Mouse (Mus musculus): ENCODE measurements around the gene Zfp668. TPM values are rescaled to one million over a fixed set of nuclear protein-coding genes. Genes with fewer than 3 reads are reported as not detected.
A peak's percentile ranks its signal among the peaks of the same experiment; 100 is the strongest.

Gene Zfp668
- polyA plus RNA-seq, 1 experiment from 2014 or later = 6.5 TPM

DNA sequence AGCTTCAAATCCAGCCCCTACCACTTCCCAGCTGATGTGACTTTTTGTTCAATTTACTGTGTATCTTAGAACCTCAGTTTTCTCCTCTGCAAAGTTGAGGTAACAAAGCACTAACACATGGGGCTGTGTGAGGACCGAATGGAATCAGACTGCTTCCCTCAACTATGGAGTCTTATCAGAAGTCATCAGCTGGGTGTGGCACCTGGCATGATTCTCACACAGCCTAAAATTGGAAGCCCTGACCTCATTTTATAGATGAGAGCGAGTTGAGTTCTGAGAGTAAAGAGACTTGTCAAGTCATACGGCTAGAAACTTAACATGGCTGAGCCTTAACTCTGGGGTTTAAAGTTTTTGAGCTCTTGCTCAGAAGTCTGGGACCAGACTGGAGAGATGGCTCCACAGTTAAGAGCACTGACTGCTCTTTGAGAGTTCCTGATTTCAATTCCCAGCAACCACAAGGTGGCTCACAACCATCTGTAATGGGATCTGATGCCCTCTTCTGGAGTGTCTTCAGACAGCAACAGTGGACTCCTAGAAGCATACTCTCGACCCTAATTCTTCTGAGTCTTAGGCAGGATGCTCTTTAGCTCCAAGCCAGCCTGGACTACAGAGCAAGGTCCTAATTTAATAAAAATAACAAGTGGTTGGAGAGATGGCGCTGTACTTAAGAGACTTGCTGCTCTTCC lies 6.3 kb downstream of the Zfp668 start:
- WGBS = 75% methylated on average over 5 of the region's 5 CpGs
- no peaks in the 10 kb centered on the region for H3K27me3 ChIP-seq (ENCODE audit: control insufficient read depth, insufficient read depth, low read length)
- DNase-seq (ENCODE audit: low spot score) = no peak

DNA sequence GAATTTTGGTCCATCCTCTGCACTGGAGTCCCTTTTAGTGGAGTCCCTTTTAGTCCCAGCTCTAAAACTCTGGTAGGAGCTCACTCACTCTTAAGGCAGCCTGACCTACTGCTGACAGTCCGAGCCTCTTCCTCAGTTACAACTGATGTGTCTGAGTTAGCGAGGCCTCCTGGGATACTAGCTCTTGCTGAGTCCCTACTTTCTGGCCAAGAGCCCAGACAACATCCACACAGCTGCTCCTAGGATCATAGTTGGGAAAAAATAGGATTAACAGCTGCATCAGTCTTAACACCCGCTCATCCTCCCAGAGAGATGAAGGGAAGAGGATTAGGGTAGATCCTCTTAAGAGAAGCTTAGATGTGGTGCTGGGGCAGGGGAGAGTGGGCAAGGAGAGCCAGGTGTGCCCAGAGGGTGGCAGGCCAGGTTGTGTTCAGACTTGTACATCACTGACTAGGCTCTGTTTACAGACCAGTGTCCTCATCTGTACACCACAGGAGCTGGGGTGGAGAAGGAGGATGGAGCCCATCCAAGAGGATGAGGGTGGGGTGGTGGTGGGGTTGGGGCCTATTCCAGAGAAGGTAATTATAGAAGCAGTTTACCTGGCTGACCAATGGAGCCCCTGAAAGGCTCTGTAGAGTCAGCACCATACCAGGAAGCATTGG lies 7.3 kb downstream of the Zfp668 start:
- Histone ChIP-seq H3K9me3 (ENCODE audit: control insufficient read depth, low read length) (no peaks in the 10 kb centered on the region), H3K27me3 (ENCODE audit: control insufficient read depth, insufficient read depth, low read length) (no peaks in the 10 kb centered on the region), H3K4me2 (replicated peaks; ENCODE audit: low read depth) (no peak overlapping the region), H3K36me3 (ENCODE audit: control insufficient read depth, insufficient read depth, low read length) (peaks cover 5% of the 10 kb centered on the region), H3K4me1 (replicated peaks; ENCODE audit: control insufficient read depth, insufficient read depth) (0 out of 2 replicates have a peak, but pooled peaks cover 3% of the 10 kb centered on the region), H3K4me3 (ENCODE audit: low read depth, low read length) (no peak overlapping the region), H3K27ac (replicated peaks) (0 out of 2 replicates have a peak overlapping the region, but pooled peaks have one; percentile 30), H3K9ac (ENCODE audit: low read length) (peak overlapping the region; percentile 35; the same call in 1 of the 2 replicates)
- DNase-seq (ENCODE audit: low spot score) (no peak), ATAC-seq (ENCODE audit: low FRiP score, low TSS enrichment) (peak; percentile 24)
- no peak for TF ChIP-seq EP300 (optimal IDR thresholded peaks at IDR 0.05)
- WGBS = 32% methylated on average over 3 of the region's 3 CpGs

More for the DNA sequence above, 6.3 kb downstream of the Zfp668 start:
- H3K4me1 ChIP-seq (replicated peaks; ENCODE audit: control insufficient read depth, insufficient read depth) = 0 out of 2 replicates have a peak, but pooled peaks cover 3% of the 10 kb centered on the region
- no peak overlapping the region for H3K27ac ChIP-seq (replicated peaks)
- ATAC-seq (ENCODE audit: low FRiP score, low TSS enrichment) = no peak
- H3K9ac ChIP-seq (ENCODE audit: low read length) = no peak overlapping the region
- TF ChIP-seq CTCF (IDR thresholded peaks at IDR 0.05; ENCODE audit: low read depth) = peak; percentile 62
- TF ChIP-seq EP300 (optimal IDR thresholded peaks at IDR 0.05) = no peak
- peaks cover 5% of the 10 kb centered on the region for H3K36me3 ChIP-seq (ENCODE audit: control insufficient read depth, insufficient read depth, low read length)
- no peaks in the 10 kb centered on the region for H3K9me3 ChIP-seq (ENCODE audit: control insufficient read depth, low read length)
- no peak overlapping the region for H3K4me3 ChIP-seq (ENCODE audit: low read depth, low read length)
- no peak overlapping the region for H3K4me2 ChIP-seq (replicated peaks; ENCODE audit: low read depth)

DNA sequence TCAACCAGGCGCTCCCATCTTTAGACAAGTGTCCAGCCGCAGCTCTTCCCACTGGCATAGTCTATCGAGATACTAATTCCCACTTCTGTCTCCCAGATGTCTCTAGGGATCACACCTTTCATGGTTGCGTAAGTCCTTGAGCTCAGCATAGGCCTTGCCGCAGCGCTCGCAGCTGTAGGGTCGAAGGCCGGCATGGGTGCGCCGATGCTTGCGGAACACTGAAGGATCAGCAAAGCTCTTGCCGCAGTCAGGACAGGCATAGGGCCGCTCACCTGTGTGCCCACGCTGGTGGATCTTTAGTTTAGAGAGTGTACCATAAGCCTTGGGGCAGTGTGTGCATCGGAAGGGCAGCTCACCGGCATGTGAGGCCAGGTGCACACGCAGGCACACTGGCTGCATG lies 9.0 kb downstream of the Zfp668 start:
- Histone ChIP-seq H3K36me3 (ENCODE audit: control insufficient read depth, insufficient read depth, low read length) (peaks cover 5% of the 10 kb centered on the region), H3K4me2 (replicated peaks; ENCODE audit: low read depth) (no peak overlapping the region), H3K27me3 (ENCODE audit: control insufficient read depth, insufficient read depth, low read length) (no peaks in the 10 kb centered on the region), H3K4me3 (ENCODE audit: low read depth, low read length) (no peak overlapping the region), H3K27ac (replicated peaks) (no peak overlapping the region), H3K4me1 (replicated peaks; ENCODE audit: control insufficient read depth, insufficient read depth) (0 out of 2 replicates have a peak, but pooled peaks cover 3% of the 10 kb centered on the region), H3K9ac (ENCODE audit: low read length) (no peak overlapping the region), H3K9me3 (ENCODE audit: control insufficient read depth, low read length) (no peaks in the 10 kb centered on the region)
- no peak for DNase-seq (ENCODE audit: low spot score)
- WGBS = 97% methylated on average over 18 of the region's 18 CpGs
- TF ChIP-seq CTCF (IDR thresholded peaks at IDR 0.05; ENCODE audit: low read depth) (no peak), EP300 (optimal IDR thresholded peaks at IDR 0.05) (no peak)
- no peak for ATAC-seq (ENCODE audit: low FRiP score, low TSS enrichment)

DNA sequence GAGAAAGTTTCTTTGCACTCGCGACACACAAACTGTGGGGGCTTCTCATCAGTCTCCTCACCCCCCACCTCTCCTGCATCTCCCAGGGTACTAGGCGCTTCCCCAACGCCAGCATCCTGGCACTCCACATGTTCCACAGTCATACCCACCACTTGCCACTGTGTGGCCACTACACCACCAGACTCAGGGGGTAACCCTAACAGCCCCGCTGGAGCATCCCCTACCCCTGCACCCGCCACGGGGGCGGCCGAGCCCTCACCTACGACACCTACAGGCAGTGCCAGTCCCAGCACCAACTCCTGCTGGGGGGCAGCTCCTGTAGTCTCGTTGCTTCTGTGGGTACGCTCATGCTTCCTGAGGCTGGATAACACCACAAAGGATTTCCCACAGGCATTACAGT lies 10.2 kb downstream of the Zfp668 start:
- no peak overlapping the region for H3K27ac ChIP-seq (replicated peaks)
- no peaks in the 10 kb centered on the region for H3K9me3 ChIP-seq (ENCODE audit: control insufficient read depth, low read length)
- H3K4me1 ChIP-seq (replicated peaks; ENCODE audit: control insufficient read depth, insufficient read depth) = 0 out of 2 replicates have a peak, but pooled peaks cover 3% of the 10 kb centered on the region
- H3K9ac ChIP-seq (ENCODE audit: low read length) = no peak overlapping the region
- WGBS = 95% methylated on average over 12 of the region's 12 CpGs
- no peaks in the 10 kb centered on the region for H3K27me3 ChIP-seq (ENCODE audit: control insufficient read depth, insufficient read depth, low read length)
- H3K4me3 ChIP-seq (ENCODE audit: low read depth, low read length) = no peak overlapping the region
- H3K36me3 ChIP-seq (ENCODE audit: control insufficient read depth, insufficient read depth, low read length) = peaks cover 5% of the 10 kb centered on the region
- no peak for TF ChIP-seq EP300 (optimal IDR thresholded peaks at IDR 0.05)
- TF ChIP-seq CTCF (IDR thresholded peaks at IDR 0.05; ENCODE audit: low read depth) = no peak
- ATAC-seq (ENCODE audit: low FRiP score, low TSS enrichment) (no peak), DNase-seq (ENCODE audit: low spot score) (no peak)
- H3K4me2 ChIP-seq (replicated peaks; ENCODE audit: low read depth) = no peak overlapping the region

DNA sequence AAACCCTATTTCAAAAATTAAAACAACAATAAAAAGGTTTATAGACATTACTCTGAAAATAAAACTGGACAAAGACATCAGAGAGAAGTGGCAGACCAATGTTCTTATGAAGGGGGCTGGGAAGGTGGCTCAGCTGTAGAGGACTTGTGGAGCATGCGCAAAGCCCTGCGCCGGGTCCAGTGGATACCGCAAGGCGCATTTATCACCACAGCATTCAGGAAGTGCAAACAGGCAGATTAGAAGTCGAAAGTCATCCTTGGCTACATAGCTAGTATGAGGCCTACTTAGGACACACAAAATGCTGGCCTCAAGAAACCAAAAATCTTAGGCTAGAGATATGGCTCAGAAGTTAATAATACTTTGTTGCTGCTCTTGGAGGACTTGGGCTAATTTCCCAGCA lies 18.4 kb downstream of the Zfp668 start:
- H3K9ac ChIP-seq (ENCODE audit: low read length) = no peak overlapping the region
- no peaks in the 10 kb centered on the region for H3K36me3 ChIP-seq (ENCODE audit: control insufficient read depth, insufficient read depth, low read length)
- 90% methylated on average over 6 of the region's 6 CpGs for WGBS
- H3K4me2 ChIP-seq (replicated peaks; ENCODE audit: low read depth) = no peak overlapping the region
- DNase-seq (ENCODE audit: low spot score) (no peak), ATAC-seq (ENCODE audit: low FRiP score, low TSS enrichment) (no peak)
- no peak overlapping the region for H3K4me3 ChIP-seq (ENCODE audit: low read depth, low read length)
- TF ChIP-seq CTCF (IDR thresholded peaks at IDR 0.05; ENCODE audit: low read depth) (no peak), EP300 (optimal IDR thresholded peaks at IDR 0.05) (no peak)
- no peaks in the 10 kb centered on the region for H3K4me1 ChIP-seq (replicated peaks; ENCODE audit: control insufficient read depth, insufficient read depth)
- H3K27me3 ChIP-seq (ENCODE audit: control insufficient read depth, insufficient read depth, low read length) = no peaks in the 10 kb centered on the region
- H3K27ac ChIP-seq (replicated peaks) = no peak overlapping the region
- H3K9me3 ChIP-seq (ENCODE audit: control insufficient read depth, low read length) = no peaks in the 10 kb centered on the region

DNA sequence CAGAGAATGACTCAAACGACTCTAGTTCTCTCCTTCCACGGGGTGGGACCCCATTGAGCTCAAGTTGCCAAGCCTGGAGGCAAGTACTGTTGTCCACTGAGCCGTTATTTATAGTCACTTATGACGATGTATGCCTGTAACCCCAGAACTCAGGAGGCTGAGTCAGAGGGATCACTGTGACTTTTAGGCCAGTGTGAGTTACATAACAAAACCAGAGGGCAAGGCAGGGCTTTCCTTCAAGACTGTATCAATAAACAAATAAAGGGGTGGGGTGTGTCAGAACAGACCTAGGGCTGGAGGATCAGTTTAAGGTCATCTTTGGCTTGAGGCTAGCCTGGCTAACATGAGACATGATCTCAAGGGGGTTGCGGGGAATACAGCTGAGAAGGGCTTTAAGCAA lies 25.7 kb downstream of the Zfp668 start:
- TF ChIP-seq CTCF (IDR thresholded peaks at IDR 0.05; ENCODE audit: low read depth) = no peak
- no peak for TF ChIP-seq EP300 (optimal IDR thresholded peaks at IDR 0.05)
- peaks cover 6% of the 10 kb centered on the region; the same call in 1 of the 2 replicates for H3K36me3 ChIP-seq (ENCODE audit: control insufficient read depth, insufficient read depth, low read length)
- no peak overlapping the region for H3K27ac ChIP-seq (replicated peaks)
- H3K4me3 ChIP-seq (ENCODE audit: low read depth, low read length) = no peak overlapping the region
- no peaks in the 10 kb centered on the region for H3K9me3 ChIP-seq (ENCODE audit: control insufficient read depth, low read length)
- no peaks in the 10 kb centered on the region for H3K4me1 ChIP-seq (replicated peaks; ENCODE audit: control insufficient read depth, insufficient read depth)
- H3K27me3 ChIP-seq (ENCODE audit: control insufficient read depth, insufficient read depth, low read length) = no peaks in the 10 kb centered on the region
- 39% methylated on average over 5 of the region's 5 CpGs for WGBS
- H3K9ac ChIP-seq (ENCODE audit: low read length) = no peak overlapping the region
- DNase-seq (ENCODE audit: low spot score) (no peak), ATAC-seq (ENCODE audit: low FRiP score, low TSS enrichment) (peak; percentile 42)
- H3K4me2 ChIP-seq (replicated peaks; ENCODE audit: low read depth) = no peak overlapping the region

All from stomach, postnatal 0 days (tissue).